Mouse (Mus musculus): ENCODE measurements around the gene Arhgef26. TPM values are rescaled to one million over a fixed set of nuclear protein-coding genes. Genes with fewer than 3 reads are reported as not detected.

The Arhgef26 gene
- total and polyA plus RNA-seq, 3 experiments, result 0.16 TPM; not detected in 2

DNA sequence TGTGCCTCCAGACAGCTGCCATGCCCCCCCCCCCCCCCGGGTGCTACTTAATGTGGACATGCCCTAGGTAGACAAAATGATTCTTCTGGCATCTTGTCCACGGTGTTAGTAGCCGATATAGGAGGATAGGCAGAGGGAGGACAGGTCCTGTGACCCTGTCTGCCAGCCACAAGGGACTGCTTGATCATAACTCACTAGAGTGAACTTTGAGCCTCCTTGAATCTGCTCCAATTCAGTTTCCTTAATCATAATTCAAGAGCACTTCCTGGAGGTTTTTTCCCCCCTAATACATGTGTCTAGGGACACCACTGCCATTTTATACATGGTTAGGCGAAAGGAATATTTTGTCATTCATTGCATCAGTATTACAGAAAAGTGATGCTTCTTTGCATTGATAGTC, 36.2 kb downstream of the Arhgef26 start:
- no peak for ATAC-seq (ENCODE audit: extremely low read depth, insufficient number of reproducible peaks, low FRiP score, poor library complexity, severe bottlenecking)

GRCm38 (mm10) chr3:62374831-62375230, 36.7 kb downstream of the Arhgef26 start:
- Histone ChIP-seq H3K9me3 (replicated peaks) (no peaks in the 10 kb centered on the region), H3K27me3 (ENCODE audit: insufficient read depth, low read length) (no peaks in the 10 kb centered on the region), H3K4me3 (ENCODE audit: low read depth, low read length) (no peak overlapping the region), H3K4me1 (ENCODE audit: insufficient read depth, low read depth, low read length) (no peaks in the 10 kb centered on the region), H3K36me3 (replicated peaks) (no peaks in the 10 kb centered on the region)
- no peak for TF ChIP-seq CTCF (IDR thresholded peaks at IDR 0.05; ENCODE audit: low read depth, low read length)
- no peak for TF ChIP-seq GATA2 (IDR thresholded peaks at IDR 0.05; ENCODE audit: borderline replicate concordance, low read depth, low read length)
- TF ChIP-seq GATA1 (IDR thresholded peaks at IDR 0.05; ENCODE audit: borderline replicate concordance, low read length), result no peak
- TF ChIP-seq TAL1 (conservative IDR thresholded peaks at IDR 0.05; ENCODE audit: low read depth, low read length), result no peak
- no peak for TF ChIP-seq POLR2AphosphoS5 (IDR thresholded peaks at IDR 0.05; ENCODE audit: insufficient replicate concordance, low read depth, low read length)
- no peak for DNase-seq (ENCODE audit: low spot score)
- ATAC-seq (ENCODE audit: extremely low read depth, insufficient number of reproducible peaks, low FRiP score, poor library complexity, severe bottlenecking), result no peak

More for the DNA sequence above, 36.2 kb downstream of the Arhgef26 start:
- Histone ChIP-seq H3K4me1 (ENCODE audit: insufficient read depth, low read depth, low read length) (no peaks in the 10 kb centered on the region), H3K4me3 (ENCODE audit: low read depth, low read length) (no peak overlapping the region), H3K27me3 (ENCODE audit: insufficient read depth, low read length) (no peaks in the 10 kb centered on the region), H3K9me3 (replicated peaks) (no peaks in the 10 kb centered on the region), H3K36me3 (replicated peaks) (no peaks in the 10 kb centered on the region)
- no peak for TF ChIP-seq POLR2AphosphoS5 (IDR thresholded peaks at IDR 0.05; ENCODE audit: insufficient replicate concordance, low read depth, low read length)
- DNase-seq (ENCODE audit: low spot score), result no peak

DNA sequence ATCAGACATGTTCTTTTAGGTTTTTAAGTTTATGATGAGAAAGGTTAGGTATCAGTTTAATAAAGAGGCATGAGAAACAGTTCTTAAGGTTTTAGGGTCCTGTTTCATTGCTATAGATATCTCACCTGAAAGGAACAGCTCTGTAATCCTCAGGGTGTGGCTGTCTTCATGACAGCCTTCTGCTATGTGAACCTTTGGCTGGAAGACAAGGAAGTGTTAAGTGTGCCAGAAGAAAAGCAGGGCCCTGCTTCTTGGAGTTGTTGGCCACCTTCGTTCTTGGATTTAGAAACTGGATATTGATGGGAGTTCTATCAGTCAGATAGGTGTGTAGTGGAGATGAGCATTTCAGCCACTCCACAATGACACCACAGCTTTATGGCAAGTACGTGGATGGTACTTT, 38.6 kb downstream of the Arhgef26 start:
- ATAC-seq (ENCODE audit: extremely low read depth, insufficient number of reproducible peaks, low FRiP score, poor library complexity, severe bottlenecking) (no peak), DNase-seq (ENCODE audit: low spot score) (no peak)
- TF ChIP-seq GATA2 (IDR thresholded peaks at IDR 0.05; ENCODE audit: borderline replicate concordance, low read depth, low read length), result no peak
- TF ChIP-seq POLR2AphosphoS5 (IDR thresholded peaks at IDR 0.05; ENCODE audit: insufficient replicate concordance, low read depth, low read length), result no peak
- no peak for TF ChIP-seq GATA1 (IDR thresholded peaks at IDR 0.05; ENCODE audit: borderline replicate concordance, low read length)
- TF ChIP-seq CTCF (IDR thresholded peaks at IDR 0.05; ENCODE audit: low read depth, low read length), result no peak
- TF ChIP-seq TAL1 (conservative IDR thresholded peaks at IDR 0.05; ENCODE audit: low read depth, low read length), result no peak
- Histone ChIP-seq H3K36me3 (replicated peaks) (no peaks in the 10 kb centered on the region), H3K4me3 (ENCODE audit: low read depth, low read length) (no peak overlapping the region), H3K9me3 (replicated peaks) (no peaks in the 10 kb centered on the region), H3K4me1 (ENCODE audit: insufficient read depth, low read depth, low read length) (no peaks in the 10 kb centered on the region), H3K27me3 (ENCODE audit: insufficient read depth, low read length) (no peaks in the 10 kb centered on the region)

DNA sequence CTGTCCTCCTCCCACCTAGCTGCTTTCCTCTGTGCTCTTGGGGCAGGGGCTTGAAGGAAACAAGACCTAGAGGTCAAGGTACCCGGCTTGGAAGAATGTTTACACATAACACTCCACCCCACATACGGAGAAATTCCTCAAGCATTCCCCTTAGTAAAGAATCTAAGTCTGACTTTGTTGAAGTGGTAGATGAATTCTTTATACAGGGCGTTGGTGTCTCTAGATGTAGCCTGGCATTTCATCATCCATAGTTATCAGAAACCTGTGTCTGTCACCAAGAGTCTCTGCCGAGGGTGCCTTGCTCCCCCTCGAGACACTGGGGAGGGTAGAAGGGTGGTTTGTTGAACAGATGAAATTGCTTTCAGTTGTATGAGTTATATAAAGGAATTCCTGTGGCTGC, 41.8 kb downstream of the Arhgef26 start:
- no peaks in the 10 kb centered on the region for H3K4me1 ChIP-seq (ENCODE audit: insufficient read depth, low read depth, low read length)
- no peaks in the 10 kb centered on the region for H3K36me3 ChIP-seq (replicated peaks)
- no peak for TF ChIP-seq TAL1 (conservative IDR thresholded peaks at IDR 0.05; ENCODE audit: low read depth, low read length)
- TF ChIP-seq GATA1 (IDR thresholded peaks at IDR 0.05; ENCODE audit: borderline replicate concordance, low read length), result no peak
- TF ChIP-seq POLR2AphosphoS5 (IDR thresholded peaks at IDR 0.05; ENCODE audit: insufficient replicate concordance, low read depth, low read length), result no peak
- TF ChIP-seq GATA2 (IDR thresholded peaks at IDR 0.05; ENCODE audit: borderline replicate concordance, low read depth, low read length), result no peak
- TF ChIP-seq CTCF (IDR thresholded peaks at IDR 0.05; ENCODE audit: low read depth, low read length), result no peak
- ATAC-seq (ENCODE audit: extremely low read depth, insufficient number of reproducible peaks, low FRiP score, poor library complexity, severe bottlenecking), result no peak
- no peaks in the 10 kb centered on the region for H3K9me3 ChIP-seq (replicated peaks)
- H3K4me3 ChIP-seq (ENCODE audit: low read depth, low read length), result no peak overlapping the region
- no peaks in the 10 kb centered on the region for H3K27me3 ChIP-seq (ENCODE audit: insufficient read depth, low read length)
- DNase-seq (ENCODE audit: low spot score), result no peak

DNA sequence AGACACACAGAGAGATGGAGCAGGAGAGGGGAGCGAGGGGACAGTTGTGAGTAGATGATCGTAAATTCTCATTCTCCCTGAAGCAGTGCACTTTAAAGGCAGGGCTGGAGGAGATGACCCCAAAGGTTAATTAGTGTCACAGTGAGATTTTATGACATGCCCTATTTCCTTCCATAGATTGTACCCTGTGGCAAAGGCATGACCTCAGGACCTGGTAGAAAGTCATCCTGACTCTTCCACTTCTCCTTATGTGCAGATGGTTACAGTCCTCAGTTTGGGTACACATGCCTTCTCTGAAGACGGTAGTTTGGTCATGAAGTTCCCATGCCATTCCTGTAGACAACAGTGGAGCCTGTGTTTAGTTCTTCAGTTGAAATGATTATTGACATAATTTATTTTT, 42.3 kb downstream of the Arhgef26 start:
- DNase-seq (ENCODE audit: low spot score) (no peak), ATAC-seq (ENCODE audit: extremely low read depth, insufficient number of reproducible peaks, low FRiP score, poor library complexity, severe bottlenecking) (no peak)
- Histone ChIP-seq H3K27me3 (ENCODE audit: insufficient read depth, low read length) (no peaks in the 10 kb centered on the region), H3K4me1 (ENCODE audit: insufficient read depth, low read depth, low read length) (no peaks in the 10 kb centered on the region), H3K9me3 (replicated peaks) (no peaks in the 10 kb centered on the region), H3K4me3 (ENCODE audit: low read depth, low read length) (no peak overlapping the region), H3K36me3 (replicated peaks) (no peaks in the 10 kb centered on the region)
- TF ChIP-seq CTCF (IDR thresholded peaks at IDR 0.05; ENCODE audit: low read depth, low read length) (no peak), GATA2 (IDR thresholded peaks at IDR 0.05; ENCODE audit: borderline replicate concordance, low read depth, low read length) (no peak), POLR2AphosphoS5 (IDR thresholded peaks at IDR 0.05; ENCODE audit: insufficient replicate concordance, low read depth, low read length) (no peak), GATA1 (IDR thresholded peaks at IDR 0.05; ENCODE audit: borderline replicate concordance, low read length) (no peak), TAL1 (conservative IDR thresholded peaks at IDR 0.05; ENCODE audit: low read depth, low read length) (no peak)

GRCm38 (mm10) chr3:62382853-62383252, 44.7 kb downstream of the Arhgef26 start:
- Histone ChIP-seq H3K27me3 (ENCODE audit: insufficient read depth, low read length) (no peaks in the 10 kb centered on the region), H3K9me3 (replicated peaks) (no peaks in the 10 kb centered on the region), H3K36me3 (replicated peaks) (no peaks in the 10 kb centered on the region), H3K4me1 (ENCODE audit: insufficient read depth, low read depth, low read length) (no peaks in the 10 kb centered on the region), H3K4me3 (ENCODE audit: low read depth, low read length) (no peak overlapping the region)
- DNase-seq (ENCODE audit: low spot score) (no peak), ATAC-seq (ENCODE audit: extremely low read depth, insufficient number of reproducible peaks, low FRiP score, poor library complexity, severe bottlenecking) (no peak)
- no peak for TF ChIP-seq TAL1 (conservative IDR thresholded peaks at IDR 0.05; ENCODE audit: low read depth, low read length)
- no peak for TF ChIP-seq GATA1 (IDR thresholded peaks at IDR 0.05; ENCODE audit: borderline replicate concordance, low read length)
- TF ChIP-seq POLR2AphosphoS5 (IDR thresholded peaks at IDR 0.05; ENCODE audit: insufficient replicate concordance, low read depth, low read length), result no peak
- TF ChIP-seq CTCF (IDR thresholded peaks at IDR 0.05; ENCODE audit: low read depth, low read length), result no peak
- no peak for TF ChIP-seq GATA2 (IDR thresholded peaks at IDR 0.05; ENCODE audit: borderline replicate concordance, low read depth, low read length)

DNA sequence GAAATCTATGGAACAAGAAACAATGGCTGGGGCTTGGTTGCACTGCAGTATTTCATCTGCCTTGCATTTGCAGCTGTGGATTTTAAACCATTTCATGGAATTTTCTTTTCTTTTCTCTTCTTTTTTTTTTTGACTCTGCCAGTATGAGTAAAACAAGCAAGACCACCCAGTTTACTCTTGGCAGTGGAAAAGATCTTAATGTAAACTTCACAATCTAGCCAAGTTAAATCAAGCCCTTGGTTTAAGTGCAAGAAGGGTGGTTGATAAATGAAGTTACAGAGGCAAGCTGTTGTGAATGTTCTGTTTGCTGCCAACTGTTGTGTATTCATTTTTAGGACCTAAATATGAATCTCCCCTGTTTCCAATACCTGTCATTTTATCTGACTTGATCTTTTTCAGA, 54.5 kb downstream of the Arhgef26 start:
- ATAC-seq (ENCODE audit: extremely low read depth, insufficient number of reproducible peaks, low FRiP score, poor library complexity, severe bottlenecking) (no peak), DNase-seq (ENCODE audit: low spot score) (no peak)
- Histone ChIP-seq H3K4me3 (ENCODE audit: low read depth, low read length) (no peak overlapping the region), H3K27me3 (ENCODE audit: insufficient read depth, low read length) (peaks cover under 1% of the 10 kb centered on the region), H3K36me3 (replicated peaks) (no peaks in the 10 kb centered on the region), H3K4me1 (ENCODE audit: insufficient read depth, low read depth, low read length) (no peaks in the 10 kb centered on the region), H3K9me3 (replicated peaks) (no peaks in the 10 kb centered on the region)
- TF ChIP-seq GATA1 (IDR thresholded peaks at IDR 0.05; ENCODE audit: borderline replicate concordance, low read length) (no peak), GATA2 (IDR thresholded peaks at IDR 0.05; ENCODE audit: borderline replicate concordance, low read depth, low read length) (no peak), CTCF (IDR thresholded peaks at IDR 0.05; ENCODE audit: low read depth, low read length) (no peak), TAL1 (conservative IDR thresholded peaks at IDR 0.05; ENCODE audit: low read depth, low read length) (no peak), POLR2AphosphoS5 (IDR thresholded peaks at IDR 0.05; ENCODE audit: insufficient replicate concordance, low read depth, low read length) (no peak)

Measured in G1E (cell line).